Mouse (Mus musculus): Measurements from ENCODE around the gene Hist1h4h.
"Not testable (repeated sequence)": the region's sequence is repeated elsewhere in the genome, so short reads cannot be mapped to it uniquely, and the experiment has no call there.

Gene Hist1h4h

DNA sequence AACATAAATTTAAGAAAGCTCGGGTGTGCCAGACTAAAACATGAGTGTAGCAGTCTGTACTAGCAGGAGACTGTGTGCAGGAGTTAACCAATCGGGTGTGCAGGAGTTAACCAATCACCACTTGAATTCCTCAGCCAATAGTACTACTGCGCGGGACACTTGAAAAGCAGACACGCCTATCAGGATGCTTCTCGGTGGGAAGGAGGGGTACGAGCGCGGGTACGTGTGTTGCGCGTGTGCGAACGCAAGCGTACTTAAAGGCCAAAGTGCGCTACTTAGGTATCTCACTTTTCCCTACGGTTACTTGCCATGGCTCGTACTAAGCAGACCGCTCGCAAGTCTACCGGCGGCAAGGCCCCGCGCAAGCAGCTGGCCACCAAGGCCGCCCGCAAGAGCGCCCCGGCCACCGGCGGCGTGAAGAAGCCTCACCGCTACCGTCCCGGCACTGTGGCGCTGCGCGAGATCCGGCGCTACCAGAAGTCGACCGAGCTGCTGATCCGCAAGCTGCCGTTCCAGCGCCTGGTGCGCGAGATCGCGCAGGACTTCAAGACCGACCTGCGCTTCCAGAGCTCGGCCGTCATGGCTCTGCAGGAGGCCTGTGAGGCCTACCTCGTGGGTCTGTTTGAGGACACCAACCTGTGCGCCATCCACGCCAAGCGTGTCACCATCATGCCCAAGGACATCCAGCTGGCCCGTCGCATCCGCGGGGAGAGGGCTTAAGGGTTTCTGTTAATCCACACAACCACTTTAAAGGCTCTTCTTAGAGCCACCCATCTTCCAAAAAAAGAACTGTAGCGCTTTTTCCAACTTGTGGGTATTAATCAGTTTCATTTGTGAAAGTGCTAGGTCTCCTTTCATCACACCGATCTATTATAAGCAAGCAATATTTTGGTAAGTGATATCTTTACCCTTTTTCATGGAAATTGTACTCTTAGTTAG lies 4.6 kb downstream of the Hist1h4h start, which contains the start of gene Hist1h3g:
Gene Hist1h3g, plus strand, starts transcription at position 286 of the 939 bp plus-strand sequence.
- peak; percentile 87 for DNase-seq

- no peak for DNase-seq
Measured at GRCm38 (mm10) chr13:23536076-23536822, 5.4 kb downstream of the Hist1h4h start.

GRCm38 (mm10) chr13:23537006-23537710 lies 6.3 kb downstream of the Hist1h4h start:
- no peak for DNase-seq

- DNase-seq, result no peak
Measured at GRCm38 (mm10) chr13:23538249-23538648, 7.4 kb downstream of the Hist1h4h start.

DNA sequence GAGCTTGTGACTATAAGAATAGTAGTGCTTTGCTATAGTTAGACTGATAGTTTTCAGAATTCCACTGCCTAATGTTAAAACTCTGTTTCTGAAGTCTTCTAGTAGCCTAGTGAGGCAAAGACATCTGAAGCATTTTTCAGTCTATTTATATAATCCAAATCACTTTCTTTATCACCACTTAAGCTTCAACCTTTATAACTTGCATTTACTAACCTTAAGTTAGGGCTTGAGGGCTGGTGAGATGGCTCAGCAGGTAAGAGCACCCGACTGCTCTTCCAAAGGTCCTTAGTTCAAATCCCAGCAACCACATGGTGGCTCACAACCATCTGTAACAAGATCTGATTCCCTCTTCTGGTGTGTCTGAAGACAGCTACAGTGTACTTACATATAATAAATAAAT lies 9.0 kb downstream of the Hist1h4h start:
- not testable (repeated sequence) for DNase-seq

DNA sequence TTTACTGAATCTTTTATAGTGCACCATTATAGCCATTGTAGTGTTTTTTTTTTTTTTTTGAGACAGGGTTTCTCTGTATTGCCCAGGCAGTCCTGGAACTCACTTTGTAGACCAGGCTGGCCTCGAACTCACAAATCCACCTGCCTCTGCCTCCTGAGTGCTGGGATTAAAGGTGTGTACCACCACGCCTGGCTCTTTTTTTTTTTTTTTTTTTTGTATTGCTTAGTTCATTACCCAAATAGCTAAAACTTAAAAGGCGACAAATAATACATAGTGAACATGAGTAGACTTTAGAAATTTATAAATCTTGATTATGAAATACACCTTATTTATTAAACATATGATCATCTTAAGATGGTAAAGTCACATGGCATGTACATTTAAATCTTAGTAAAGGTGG lies 10.6 kb downstream of the Hist1h4h start:
- no peak for DNase-seq

DNA sequence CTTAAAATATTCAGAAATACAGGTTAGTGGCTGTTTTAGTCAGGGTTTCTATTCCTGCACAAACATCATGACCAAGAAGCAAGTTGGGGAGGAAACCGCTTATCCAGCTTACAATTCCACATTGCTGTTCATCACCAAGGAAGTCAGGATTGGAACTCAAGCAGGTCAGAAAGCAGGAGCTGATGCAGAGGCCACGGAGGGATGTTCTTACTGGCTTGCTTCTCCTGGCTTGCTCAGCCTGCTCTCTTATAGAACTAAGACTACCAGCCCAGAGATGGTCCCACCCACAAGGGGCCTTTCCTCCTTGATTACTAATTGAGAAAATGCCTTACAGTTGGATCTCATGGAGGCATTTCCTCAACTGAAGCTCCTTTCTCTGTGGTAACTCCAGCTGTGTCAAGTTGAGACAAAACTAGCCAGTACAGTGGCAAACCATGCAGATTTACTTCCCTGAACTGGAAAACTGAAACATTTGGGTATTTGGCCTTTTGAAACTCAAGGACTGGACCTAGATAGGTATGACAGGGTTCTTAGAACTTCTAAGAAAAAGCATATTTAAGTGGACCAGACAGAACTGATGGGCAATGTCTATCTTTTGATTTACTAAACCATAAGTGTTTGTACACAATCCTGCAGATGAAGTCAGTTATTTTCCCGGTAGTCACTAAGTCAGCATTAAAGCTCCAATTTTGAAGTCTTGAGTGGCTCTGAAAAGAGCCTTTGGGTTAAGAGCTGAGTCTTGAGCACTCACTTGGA lies 11.6 kb downstream of the Hist1h4h start:
- not testable (repeated sequence) for DNase-seq

GRCm38 (mm10) chr13:23542999-23543607 lies 12.3 kb downstream of the Hist1h4h start, which contains the start of gene Hist1h2bh:
TSS of gene Hist1h2bh (minus strand) at chr13:23543392.
- DNase-seq, result peak; percentile 69

DNA sequence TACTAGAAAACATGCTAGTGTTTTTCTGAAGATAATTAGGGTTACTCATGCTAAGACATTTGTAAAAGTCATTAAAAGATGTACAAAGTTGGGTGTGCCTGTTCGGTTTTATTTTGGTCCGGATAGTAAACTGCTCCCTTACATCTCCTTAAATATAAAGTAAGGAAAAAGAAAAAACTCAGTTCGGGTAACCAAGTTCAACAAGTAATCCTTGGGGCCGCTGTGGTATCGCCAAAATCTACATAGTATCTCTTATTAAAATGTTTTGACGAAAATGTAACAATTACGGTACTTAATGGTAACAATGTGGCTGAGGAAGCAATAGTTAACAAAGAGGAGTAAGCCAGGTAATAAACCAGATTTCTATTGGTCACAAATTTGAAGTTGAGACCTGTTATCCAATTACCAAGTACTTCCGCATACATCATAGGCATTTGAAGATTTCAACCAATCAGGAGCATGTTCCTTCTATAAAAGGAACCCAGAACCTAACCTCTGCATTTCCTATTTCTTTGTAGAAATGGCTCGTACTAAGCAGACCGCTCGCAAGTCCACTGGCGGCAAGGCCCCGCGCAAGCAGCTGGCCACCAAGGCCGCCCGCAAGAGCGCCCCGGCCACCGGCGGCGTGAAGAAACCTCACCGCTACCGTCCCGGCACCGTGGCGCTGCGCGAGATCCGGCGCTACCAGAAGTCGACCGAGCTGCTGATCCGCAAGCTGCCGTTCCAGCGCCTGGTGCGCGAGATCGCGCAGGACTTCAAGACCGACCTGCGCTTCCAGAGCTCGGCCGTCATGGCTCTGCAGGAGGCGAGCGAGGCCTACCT lies 13.3 kb downstream of the Hist1h4h start, which contains the start of gene Hist1h3f:
Gene Hist1h3f, plus strand, starts transcription at position 88 of the 822 bp plus-strand sequence.
- peak; percentile 67 for DNase-seq

DNA sequence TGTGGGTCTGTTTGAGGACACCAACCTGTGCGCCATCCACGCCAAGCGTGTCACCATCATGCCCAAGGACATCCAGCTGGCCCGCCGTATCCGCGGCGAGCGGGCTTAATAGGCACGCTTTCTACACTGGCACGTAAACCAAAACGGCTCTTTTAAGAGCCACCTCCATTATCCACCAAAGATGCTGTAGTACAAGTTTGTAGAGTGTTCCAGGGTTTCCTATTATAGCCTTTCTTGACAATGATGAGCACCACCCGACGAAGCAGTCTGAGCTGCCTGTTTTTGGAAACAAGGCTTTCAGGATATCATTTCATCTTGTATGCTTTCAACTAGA lies 13.9 kb downstream of the Hist1h4h start:
- peak; percentile 19 for DNase-seq

GRCm38 (mm10) chr13:23546694-23547093 lies 15.8 kb downstream of the Hist1h4h start:
- DNase-seq, result no peak

DNA sequence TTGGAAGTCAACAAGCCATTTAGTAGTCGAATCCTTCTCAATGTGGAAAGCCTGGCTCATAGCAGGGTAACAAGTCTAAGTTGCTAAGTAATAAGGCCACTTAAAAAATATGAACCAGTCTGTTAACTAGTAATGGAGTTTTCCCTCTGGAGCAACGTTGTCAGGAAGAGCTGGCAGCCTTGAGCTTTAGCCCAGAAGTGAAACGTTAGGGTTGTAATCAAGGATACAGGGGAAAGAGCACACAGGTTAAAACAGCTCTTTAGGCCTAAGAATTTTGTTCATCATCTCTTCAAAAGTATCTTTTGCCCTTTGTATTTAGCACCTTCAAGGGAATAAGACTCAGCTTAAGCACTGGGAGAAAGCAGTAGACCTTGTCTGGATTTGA lies 19.9 kb downstream of the Hist1h4h start:
- DNase-seq, result no peak

GRCm38 (mm10) chr13:23551146-23551834 lies 20.4 kb downstream of the Hist1h4h start, which contains the start of gene Hist1h4f:
TSS of gene Hist1h4f (minus strand) at chr13:23551648.
- peak; percentile 92 for DNase-seq

DNA sequence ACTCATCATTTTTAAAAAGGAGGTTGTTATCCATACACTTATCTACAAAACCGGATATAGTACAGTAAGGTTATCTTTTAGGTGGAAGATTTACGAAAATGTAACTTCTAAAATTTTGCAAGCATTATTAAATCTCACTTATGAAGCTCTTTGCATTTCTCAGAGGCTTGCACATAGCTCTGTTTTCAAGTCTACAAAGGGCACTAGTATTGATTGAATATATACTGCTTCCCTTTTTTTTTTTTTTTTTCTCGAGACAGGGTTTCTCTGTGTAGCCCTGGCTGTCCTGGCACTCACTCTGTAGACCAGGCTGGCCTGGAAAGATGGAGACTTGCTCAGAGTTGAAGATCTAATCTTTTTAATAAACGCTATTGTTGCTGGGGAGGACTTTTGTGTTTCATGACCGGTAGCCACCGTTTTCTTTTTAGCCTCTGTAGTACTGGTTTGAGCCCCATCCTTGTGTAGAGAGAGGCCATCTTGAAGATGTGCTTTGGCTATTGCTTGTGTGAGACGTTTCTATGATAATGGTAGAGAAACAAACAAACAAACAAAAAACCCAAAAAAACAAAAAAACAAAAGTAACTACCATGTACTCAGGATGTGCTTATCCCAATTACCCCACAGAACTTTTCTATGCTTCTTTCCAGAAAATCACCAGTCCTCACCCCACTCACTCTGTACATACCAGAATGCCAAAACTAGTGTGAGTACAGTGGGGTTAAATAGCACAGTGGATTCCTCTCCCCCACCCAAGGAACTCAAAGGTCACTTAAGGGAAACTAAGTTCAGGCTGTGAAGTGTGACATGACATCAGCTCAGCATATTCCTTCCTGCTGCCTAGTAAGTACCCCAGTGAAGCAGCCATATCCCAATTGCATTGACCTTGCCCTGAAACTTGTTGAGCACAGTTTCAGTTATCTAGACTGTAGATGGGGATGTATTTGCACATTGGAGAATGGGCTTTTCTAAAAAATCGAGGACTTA lies 21.4 kb downstream of the Hist1h4h start:
- no peak for DNase-seq

- no peak for DNase-seq
Measured at GRCm38 (mm10) chr13:23552962-23553361, 22.1 kb downstream of the Hist1h4h start, which contains the start of gene Hist1h1d. TSS of gene Hist1h1d (plus strand) at chr13:23553262.

GRCm38 (mm10) chr13:23554393-23554792 lies 23.5 kb downstream of the Hist1h4h start:
- DNase-seq, result no peak

GRCm38 (mm10) chr13:23554925-23555838 lies 24.3 kb downstream of the Hist1h4h start:
- peak; percentile 79 for DNase-seq

All from right cerebral cortex, postnatal 25 days (tissue).